In the genomic region with DNA sequence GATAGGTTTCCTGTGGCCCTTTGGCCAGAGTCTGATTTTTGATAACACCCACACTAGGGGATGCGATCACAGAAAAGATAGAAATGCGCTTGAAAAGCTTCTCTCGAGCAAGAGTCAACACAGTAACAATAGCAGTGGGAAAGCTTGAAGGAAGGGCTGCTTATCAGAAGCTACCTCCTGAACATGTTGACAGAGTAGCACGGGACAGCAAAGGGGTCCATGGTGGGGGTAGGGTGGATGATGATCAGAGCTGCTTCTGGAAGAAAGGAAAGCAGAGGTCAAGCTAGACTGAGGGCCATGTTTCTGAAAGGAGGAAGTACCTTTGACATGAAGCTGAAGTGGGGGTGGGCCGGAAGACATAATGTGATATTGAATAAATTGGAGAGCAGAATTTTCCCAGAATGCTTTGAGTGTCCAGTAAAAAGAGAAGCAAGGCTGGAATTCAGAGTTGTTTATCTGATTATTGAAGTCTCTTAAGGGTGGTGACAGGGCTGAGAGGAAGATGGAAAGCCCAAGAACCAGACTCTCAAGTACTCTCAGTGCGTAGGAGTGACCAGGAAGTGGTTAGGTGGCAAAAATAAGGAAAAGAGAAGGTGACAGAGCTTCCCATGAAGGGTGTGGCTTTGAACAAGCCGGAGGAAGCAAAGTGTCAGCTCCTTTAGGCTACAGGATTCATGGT, we compare ENCODE assay signal across 36 mouse cellular contexts. TPM values are rescaled to one million over a fixed set of nuclear protein-coding genes. Genes with fewer than 3 reads are reported as not detected.
A peak's percentile ranks its signal among the peaks of the same experiment; 100 is the strongest.
DNase-seq lines count a peak whose midpoint lies in the region; ATAC-seq lines count a peak whose summit lies in the region.
"Had no signal": no experiment of that assay in that cellular context is flagged by ENCODE, and none has a peak within 500 bp of the region (broad histone marks: within the 10 kb centered on the region; RNA-seq: fewer than 3 reads in every experiment).

No protein-coding gene starts in this region.

- H3K9ac ChIP-seq in liver, embryonic 12.5 days: no peak overlapping the region
- H3K9ac ChIP-seq: heart, embryonic 15.5 days; hindbrain, embryonic 13.5 days; lung, embryonic 14.5 days; midbrain, embryonic 13.5 days; neural tube, embryonic 12.5 days had no signal

- DNase-seq in CD4-positive, CD25-positive, alpha-beta regulatory T cell, adult 2 months (ENCODE audit: low read depth, low spot score): peak; percentile 6
- peak; percentile 2 for DNase-seq in lung, postnatal 10 days
- peak; percentile 16 for DNase-seq in naive thymus-derived CD4-positive, alpha-beta T cell, adult 2 months (ENCODE audit: low read depth)
- no peak for DNase-seq in cerebellum, postnatal 14 days
- DNase-seq in cerebellum, postnatal 36 days: no peak
- no peak for DNase-seq in gastrocnemius, postnatal 25 days
- DNase-seq: adrenal gland, adult 8-10 months; cerebellum, adult 18-20 months; gastrocnemius, postnatal 14 days; heart, adult 2 months; heart, postnatal 36 days; kidney, adult 2 months; kidney, postnatal 14 days; layer of hippocampus, postnatal 36 days; lung, embryonic 14.5 days; retina, postnatal 1 day; right cerebral cortex, postnatal 25 days; thymus, postnatal 14 days had no signal

- no peak overlapping the region for H3K4me3 ChIP-seq in liver, embryonic 12.5 days
- H3K4me3 ChIP-seq: embryonic facial prominence, embryonic 10.5 days; forebrain, embryonic 10.5 days; heart, adult 2 months; heart, embryonic 15.5 days; hindbrain, embryonic 13.5 days; midbrain, embryonic 13.5 days; neural tube, embryonic 12.5 days had no signal

- no peaks in the 10 kb centered on the region for H3K9me3 ChIP-seq in liver, embryonic 12.5 days (replicated peaks)
- H3K9me3 ChIP-seq: embryonic facial prominence, embryonic 10.5 days; forebrain, embryonic 10.5 days; G1E; heart, embryonic 15.5 days; hindbrain, embryonic 13.5 days; midbrain, embryonic 13.5 days; neural tube, embryonic 12.5 days had no signal

- 0 out of 2 replicates have a peak overlapping the region, but pooled peaks have one; percentile 1 for H3K4me2 ChIP-seq in liver, embryonic 12.5 days
- H3K4me2 ChIP-seq: heart, embryonic 15.5 days; hindbrain, embryonic 13.5 days; lung, embryonic 14.5 days; midbrain, embryonic 13.5 days; neural tube, embryonic 12.5 days had no signal

- peaks cover 50% of the 10 kb centered on the region for H3K4me1 ChIP-seq in liver, embryonic 12.5 days
- H3K4me1 ChIP-seq: neural tube, embryonic 12.5 days had no signal

- peak overlapping the region; percentile 51 for H3K27ac ChIP-seq in liver, embryonic 12.5 days
- H3K27ac ChIP-seq: embryonic facial prominence, embryonic 10.5 days; forebrain, embryonic 10.5 days; heart, adult 2 months; heart, embryonic 15.5 days; hindbrain, embryonic 13.5 days; midbrain, embryonic 13.5 days; neural tube, embryonic 12.5 days had no signal

- WGBS in liver, embryonic 12.5 days (ENCODE audit: insufficient replicate concordance): 30% methylated on average over 7 of the region's 7 CpGs

- ATAC-seq in CD4-positive, CD25-positive, alpha-beta regulatory T cell, adult 4 months: no peak
- no peak for ATAC-seq in liver, embryonic 12.5 days
- ATAC-seq: activated CD4-positive, CD25-positive, alpha-beta regulatory T cell, adult 4 months; forebrain, embryonic 16.5 days; inflammation-experienced regulatory T-cells, adult 6 months; midbrain, embryonic 13.5 days had no signal

- H3K27me3 ChIP-seq in liver, embryonic 12.5 days (replicated peaks): no peaks in the 10 kb centered on the region
- H3K27me3 ChIP-seq: CH12.LX; heart, embryonic 15.5 days; hindbrain, embryonic 13.5 days; midbrain, embryonic 13.5 days; neural tube, embryonic 12.5 days had no signal

- H3K36me3 ChIP-seq in liver, embryonic 12.5 days: no peaks in the 10 kb centered on the region
- H3K36me3 ChIP-seq: embryonic facial prominence, embryonic 10.5 days; forebrain, embryonic 10.5 days; G1E; heart, embryonic 15.5 days; hindbrain, embryonic 13.5 days; midbrain, embryonic 13.5 days; neural tube, embryonic 12.5 days had no signal

RNA-seq across cellular contexts. Expression of a gene that starts 2.4 kb away (rescaled TPM):
- 1 to 10 TPM; 7.3 to 9.3 TPM for polyA plus RNA-seq in CD4-positive, CD25-positive, alpha-beta regulatory T cell, adult 4 months (2017; shearing (Covaris generic))
- 6.0 and 6.4 TPM in 2 replicates for polyA plus RNA-seq in liver, embryonic 12.5 days (2016; fragmentation: Nextera tagmentation; extraction: Ambion mirVana)
- 10 to 100 TPM; 23.4 to 25.3 TPM for total RNA-seq in gastrocnemius, postnatal 25 days (2021)

RNA-seq across cellular contexts. Expression of a gene that starts 9.3 kb away (rescaled TPM):
- polyA plus RNA-seq in CD4-positive, CD25-positive, alpha-beta regulatory T cell, adult 4 months (2017; shearing (Covaris generic)): 1 to 10 TPM; 8.9 to 9.5 TPM
- 14.1 and 14.6 TPM in 2 replicates for polyA plus RNA-seq in liver, embryonic 12.5 days (2016; fragmentation: Nextera tagmentation; extraction: Ambion mirVana)
- 10 to 100 TPM; 22.2 to 24.3 TPM for total RNA-seq in gastrocnemius, postnatal 25 days (2021)

RNA-seq across cellular contexts. Expression of a gene that starts 57.8 kb away (rescaled TPM):
- polyA plus RNA-seq in CD4-positive, CD25-positive, alpha-beta regulatory T cell, adult 4 months (2017; shearing (Covaris generic)): not detected
- not detected in 2 replicates for polyA plus RNA-seq in liver, embryonic 12.5 days (2016; fragmentation: Nextera tagmentation; extraction: Ambion mirVana)
- total RNA-seq in gastrocnemius, postnatal 25 days (2021): not detected
- total RNA-seq: adrenal gland, adult 8-10 months; CH12.LX; G1E; gastrocnemius, postnatal 14 days; heart, adult 2 months; heart, postnatal 36 days; layer of hippocampus, adult 18-20 months; layer of hippocampus, postnatal 36 days; left cerebral cortex, postnatal 25 days; megakaryocyte progenitor cell, adult 5-6 weeks had no signal
- polyA plus RNA-seq: activated CD4-positive, CD25-positive, alpha-beta regulatory T cell, adult 4 months; cortical plate, adult 2 months; embryonic facial prominence, embryonic 10.5 days; forebrain, embryonic 10.5 days; forebrain, embryonic 16.5 days; G1E; heart, adult 2 months; heart, embryonic 15.5 days; inflammation-experienced regulatory T-cells, adult 6 months; kidney, adult 2 months; lung, embryonic 14.5 days; neural tube, embryonic 12.5 days; spleen, adult 2 months had no signal

Comparison
In these comparisons a context has a peak if more than half of its experiments do, and no peak if none do; other contexts are left out.
1. DNase-seq: peak in CD4-positive, CD25-positive, alpha-beta regulatory T cell, adult 2 months (single experiment), lung, postnatal 10 days (single experiment) and naive thymus-derived CD4-positive, alpha-beta T cell, adult 2 months (single experiment); none in cerebellum, postnatal 14 days (0 of 2), cerebellum, postnatal 36 days (0 of 2) and gastrocnemius, postnatal 25 days (single experiment).